Mouse (Mus musculus) ES-E14 (cell line): ENCODE data around the gene Gpc6.

Experiments used
- ZC3H11A ChIP-seq: IDR thresholded peaks from 2 replicates; pipeline ENCODE4 v1.6.1; 2012; ENCODE audit warnings: low read depth, mild to moderate bottlenecking, inconsistent platforms, low read length, borderline replicate concordance
- ZNF384 ChIP-seq: IDR thresholded peaks from 2 replicates; pipeline ENCODE4 v1.6.1; 2012; ENCODE audit warnings: low read depth, low read length, inconsistent platforms

DNA sequence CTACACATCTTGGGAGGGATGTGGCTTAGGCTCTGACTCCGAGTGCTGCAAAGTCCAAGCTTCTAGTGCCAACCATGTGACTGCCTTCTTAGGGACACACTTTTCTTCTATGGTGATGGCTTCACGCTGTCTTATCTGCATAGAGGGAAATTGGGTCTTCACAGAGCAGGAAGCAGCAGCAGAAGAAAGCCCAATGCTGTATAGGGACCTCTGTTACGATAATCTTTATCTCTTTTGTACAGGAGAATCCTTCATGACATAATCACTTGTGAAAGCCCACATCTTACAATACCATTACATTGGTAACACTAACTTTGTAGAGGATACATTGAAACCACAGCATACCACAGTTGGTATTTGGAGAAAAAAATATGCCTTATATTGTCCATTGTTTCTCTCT lies 472.1 kb downstream of the Gpc6 start:
- TF ChIP-seq ZNF384: no peak
- TF ChIP-seq ZC3H11A: no peak
